Mouse (Mus musculus): Measurements from ENCODE around the gene Akap11. TPM values are rescaled to one million over a fixed set of nuclear protein-coding genes. Genes with fewer than 3 reads are reported as not detected.

The Akap11 gene
- polyA plus RNA-seq, 1 experiment from 2014 or later, result 17.6 TPM

Other genes starting within 250 kb of the Akap11 start
- gene Tnfsf11, start 228.8 kb downstream of the Akap11 start, polyA plus RNA-seq (2015; fragmentation: Nextera tagmentation; extraction: Ambion mirVana), result 0.21 and 0.39 TPM in 2 replicates
- gene Dgkh, start 196.0 kb upstream of the Akap11 start, polyA plus RNA-seq (2015; fragmentation: Nextera tagmentation; extraction: Ambion mirVana), result 1.5 TPM in 2 replicates